Mouse (Mus musculus) embryonic fibroblast, embryonic 13.5 days (primary cell): ENCODE data around the gene Ndufa12.

ENCODE experiments used
- CTCF ChIP-seq: IDR thresholded peaks from 2 replicates; pipeline ENCODE4 v1.5.1; 2011; ENCODE audit warnings: mild to moderate bottlenecking, control low read depth, low read length, moderate library complexity, borderline replicate concordance; ENCODE audit not compliant: insufficient read depth
- POLR2A ChIP-seq: IDR thresholded peaks from 2 replicates; pipeline ENCODE4 v1.6.1; 2011; ENCODE audit warnings: low read depth, mild to moderate bottlenecking, control low read depth, low read length, moderate library complexity

DNA sequence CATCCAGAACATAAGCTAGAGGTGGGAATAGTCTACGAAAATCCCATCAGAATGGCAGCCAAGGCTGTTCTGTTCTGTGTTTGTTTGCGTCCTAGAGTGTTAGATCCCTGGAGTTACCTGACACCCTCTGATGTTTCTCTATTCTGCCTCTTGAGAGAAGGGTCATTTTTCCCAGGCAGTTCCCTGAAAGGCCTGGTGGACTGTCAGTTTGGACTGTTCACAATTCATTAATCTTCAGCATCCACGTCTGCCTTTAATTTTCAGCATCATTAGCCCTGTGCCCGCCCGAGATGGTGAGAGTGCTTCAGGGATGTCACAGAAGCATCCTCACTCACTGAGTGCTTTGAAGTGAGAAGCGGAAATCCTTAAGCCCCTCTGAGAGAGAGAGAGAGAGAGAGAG lies 57.2 kb downstream of the Ndufa12 start:
- TF ChIP-seq POLR2A = no peak
- TF ChIP-seq CTCF = no peak
